Mouse (Mus musculus) liver, embryonic 16.5 days (tissue): Measurements from ENCODE around the gene Ttc33. TPM values are rescaled to one million over a fixed set of nuclear protein-coding genes. Genes with fewer than 3 reads are reported as not detected.

Experiments used
- ATAC-seq: fragments of 200-750 bp; cut with Nextera tagmentation; 2 replicates; pipeline ENCODE4 v1.8.0; 2017; ENCODE audit warnings: low read depth, mild to moderate bottlenecking, moderate number of reproducible peaks, moderate library complexity
- H3K27ac ChIP-seq: fragments of 300-500 bp; sonication (generic); 2 replicates; pipeline ENCODE4 v1.5.1; 2014; ENCODE audit warnings: mild to moderate bottlenecking, low read length
- H3K27me3 ChIP-seq: fragments of 300-500 bp; sonication (generic); 2 replicates; pipeline ENCODE4 v1.6.1; 2014; ENCODE audit warnings: low read depth, low read length, mixed read lengths; ENCODE audit not compliant: control insufficient read depth, insufficient read depth
- H3K36me3 ChIP-seq: fragments of 300-500 bp; sonication (generic); 2 replicates; pipeline ENCODE4 v1.6.1; 2014; ENCODE audit warnings: mild to moderate bottlenecking; ENCODE audit not compliant: control insufficient read depth, insufficient read depth
- H3K4me1 ChIP-seq: fragments of 300-500 bp; sonication (generic); 2 replicates; pipeline ENCODE4 v1.6.1; 2014; ENCODE audit warnings: low read depth, low read length, mixed read lengths; ENCODE audit not compliant: control insufficient read depth
- H3K4me2 ChIP-seq: fragments of 300-500 bp; sonication (generic); 2 replicates; pipeline ENCODE4 v1.6.1; 2014; ENCODE audit warnings: low read depth, low read length, mixed read lengths
- H3K4me3 ChIP-seq: fragments of 300-500 bp; sonication (generic); 2 replicates; pipeline ENCODE4 v1.5.1; 2014; ENCODE audit warnings: low read depth, mild to moderate bottlenecking, low read length
- H3K9ac ChIP-seq: fragments of 300-500 bp; sonication (generic); 2 replicates; pipeline ENCODE4 v1.6.1; 2014; ENCODE audit warnings: low read depth, low read length
- H3K9me3 ChIP-seq: fragments of 300-500 bp; sonication (generic); replicated peaks from 2 replicates; pipeline ENCODE4 v1.6.1; 2016; ENCODE audit warnings: low read length; ENCODE audit not compliant: control insufficient read depth
- WGBS: fragments of 180-500 bp; shearing (Covaris S2); extraction: QIAGEN DNeasy Blood & Tissue Kit; methylation state at CpG from one replicate; pipeline ENCODE4 v1.1.7; 2014; ENCODE audit not compliant: insufficient replicate concordance; 5-methylcytosine and 5-hydroxymethylcytosine counted together
- polyA plus RNA-seq: library from polyadenylated mRNA; unstranded; fragments of >200 nt; fragmentation: Nextera tagmentation; extraction: Ambion mirVana; gene quantifications from 2 replicates; pipeline ENCODE4 v1.2.1, GENCODE M21; 2015

Gene Ttc33
- polyA plus RNA-seq, 1 experiment from 2014 or later = 14.1 TPM

DNA sequence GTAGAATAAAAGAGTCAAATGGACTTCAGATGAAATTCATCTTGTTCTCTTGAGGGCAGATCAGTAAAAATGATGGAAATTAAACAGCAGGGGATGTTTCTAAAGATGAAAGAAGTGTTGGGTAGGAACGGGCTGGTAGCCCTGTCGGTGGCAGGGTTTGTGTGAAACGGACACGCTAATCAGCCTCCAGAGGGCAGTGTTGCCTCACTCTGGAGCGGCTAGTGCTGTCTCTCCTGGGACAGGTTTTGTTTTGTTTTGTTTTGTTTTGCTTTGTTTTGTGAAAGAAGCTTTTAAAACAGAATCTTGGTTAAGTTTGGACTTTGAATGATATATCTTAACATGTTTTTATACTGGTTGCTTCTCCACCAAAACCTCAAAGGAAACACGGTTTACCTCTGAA lies 51.2 kb downstream of the Ttc33 start:
- no peaks in the 10 kb centered on the region for H3K9me3 ChIP-seq
- ATAC-seq = peak; percentile 67
- WGBS = 7% methylated on average over 6 of the region's 6 CpGs
- H3K4me3 ChIP-seq = no peak overlapping the region
- no peak overlapping the region for H3K27ac ChIP-seq
- peaks cover 27% of the 10 kb centered on the region for H3K4me1 ChIP-seq
- H3K27me3 ChIP-seq = no peaks in the 10 kb centered on the region; the same call in 1 of the 2 replicates
- H3K9ac ChIP-seq = no peak overlapping the region
- H3K36me3 ChIP-seq = no peaks in the 10 kb centered on the region
- no peak overlapping the region for H3K4me2 ChIP-seq

- ATAC-seq = no peak
- Histone ChIP-seq H3K36me3 (no peaks in the 10 kb centered on the region), H3K9ac (no peak overlapping the region), H3K4me1 (peaks cover 33% of the 10 kb centered on the region), H3K9me3 (no peaks in the 10 kb centered on the region), H3K4me2 (no peak overlapping the region), H3K27ac (no peak overlapping the region), H3K27me3 (peaks cover 4% of the 10 kb centered on the region), H3K4me3 (no peak overlapping the region)
- WGBS = 37% methylated on average over 7 of the region's 7 CpGs
These were observed 51.8 kb downstream of the Ttc33 start for GRCm38 (mm10) chr15:5237012-5237660.

- 39% methylated on average over 7 of the region's 7 CpGs for WGBS
- no peak for ATAC-seq
- no peak overlapping the region for H3K27ac ChIP-seq
- no peak overlapping the region for H3K4me3 ChIP-seq
- H3K9ac ChIP-seq = no peak overlapping the region
- no peak overlapping the region for H3K4me2 ChIP-seq
- H3K9me3 ChIP-seq = no peaks in the 10 kb centered on the region
- no peaks in the 10 kb centered on the region for H3K36me3 ChIP-seq
- H3K27me3 ChIP-seq = peaks cover 13% of the 10 kb centered on the region
- peaks cover 42% of the 10 kb centered on the region for H3K4me1 ChIP-seq
These were observed 52.7 kb downstream of the Ttc33 start for GRCm38 (mm10) chr15:5238073-5238472.

GRCm38 (mm10) chr15:5238553-5238952 lies 53.2 kb downstream of the Ttc33 start:
- peaks cover 47% of the 10 kb centered on the region for H3K4me1 ChIP-seq

DNA sequence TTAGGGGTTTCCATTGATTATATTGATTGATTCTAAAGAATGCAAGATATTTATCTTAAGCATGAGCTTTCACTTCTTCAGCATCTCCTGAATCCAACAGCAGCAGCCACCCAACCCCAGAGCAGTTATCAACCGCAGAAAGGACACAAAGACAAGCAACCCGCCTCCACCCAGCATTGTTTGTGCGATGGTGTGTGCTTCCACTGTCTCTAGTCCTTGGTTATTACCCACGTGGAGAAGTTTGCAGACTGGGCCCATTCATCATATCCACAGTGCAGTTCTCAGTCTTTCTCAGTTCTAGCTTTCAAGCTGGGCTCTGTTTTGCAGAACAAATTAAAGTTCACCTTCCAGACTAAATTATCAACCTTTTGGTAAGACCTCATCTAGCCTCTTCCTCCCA lies 54.0 kb downstream of the Ttc33 start:
- Histone ChIP-seq H3K4me2 (peak overlapping the region; percentile 55), H3K4me3 (peak overlapping the region; percentile 34; the same call in 1 of the 2 replicates), H3K4me1 (peaks cover 53% of the 10 kb centered on the region), H3K9ac (no peak overlapping the region), H3K27me3 (peaks cover 18% of the 10 kb centered on the region), H3K27ac (no peak overlapping the region), H3K9me3 (no peaks in the 10 kb centered on the region), H3K36me3 (no peaks in the 10 kb centered on the region)
- 12% methylated on average over 4 of the region's 4 CpGs for WGBS
- no peak for ATAC-seq

More at GRCm38 (mm10) chr15:5238553-5238952, 53.2 kb downstream of the Ttc33 start:
- H3K9ac ChIP-seq = no peak overlapping the region
- ATAC-seq = no peak
- WGBS = 64% methylated on average over 4 of the region's 4 CpGs
- H3K27ac ChIP-seq = no peak overlapping the region
- H3K4me2 ChIP-seq = no peak overlapping the region
- no peaks in the 10 kb centered on the region for H3K9me3 ChIP-seq
- no peak overlapping the region for H3K4me3 ChIP-seq
- H3K27me3 ChIP-seq = peaks cover 16% of the 10 kb centered on the region
- H3K36me3 ChIP-seq = no peaks in the 10 kb centered on the region

- Histone ChIP-seq H3K27ac (peak overlapping the region; percentile 7), H3K27me3 (peaks cover 24% of the 10 kb centered on the region), H3K4me1 (peaks cover 58% of the 10 kb centered on the region), H3K4me3 (peak overlapping the region; percentile 34; the same call in 1 of the 2 replicates), H3K36me3 (no peaks in the 10 kb centered on the region), H3K4me2 (peak overlapping the region; percentile 55), H3K9me3 (no peaks in the 10 kb centered on the region), H3K9ac (peak overlapping the region; percentile 25)
- 11% methylated on average over 6 of the region's 6 CpGs for WGBS
- no peak for ATAC-seq
These were observed 54.6 kb downstream of the Ttc33 start for GRCm38 (mm10) chr15:5239901-5240300.

DNA sequence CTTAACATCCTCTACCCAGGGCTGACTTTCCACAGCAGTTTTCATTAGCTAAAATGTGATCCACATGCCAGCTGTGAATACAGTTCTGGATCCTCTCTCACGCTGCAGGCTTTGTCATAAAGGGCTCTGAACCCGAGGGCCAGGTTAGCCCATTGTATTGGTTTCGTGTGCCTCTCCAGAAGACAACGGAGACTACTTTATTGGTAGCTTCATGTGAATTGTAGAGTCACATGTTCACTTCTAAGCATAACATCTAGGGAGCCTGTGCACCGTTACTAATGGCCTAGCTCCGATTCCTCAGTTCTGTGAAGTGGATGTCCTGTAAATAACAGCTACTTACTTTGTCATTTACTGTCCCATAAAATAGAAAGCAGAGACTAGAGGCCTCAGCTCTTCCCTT lies 55.0 kb downstream of the Ttc33 start:
- Histone ChIP-seq H3K27ac (peak overlapping the region; percentile 7), H3K36me3 (no peaks in the 10 kb centered on the region), H3K9ac (peak overlapping the region; percentile 25), H3K4me1 (peaks cover 57% of the 10 kb centered on the region), H3K4me2 (peak overlapping the region; percentile 55), H3K9me3 (no peaks in the 10 kb centered on the region), H3K4me3 (peak overlapping the region; percentile 2), H3K27me3 (peaks cover 27% of the 10 kb centered on the region)
- WGBS = 45% methylated on average over 6 of the region's 6 CpGs
- ATAC-seq = no peak

DNA sequence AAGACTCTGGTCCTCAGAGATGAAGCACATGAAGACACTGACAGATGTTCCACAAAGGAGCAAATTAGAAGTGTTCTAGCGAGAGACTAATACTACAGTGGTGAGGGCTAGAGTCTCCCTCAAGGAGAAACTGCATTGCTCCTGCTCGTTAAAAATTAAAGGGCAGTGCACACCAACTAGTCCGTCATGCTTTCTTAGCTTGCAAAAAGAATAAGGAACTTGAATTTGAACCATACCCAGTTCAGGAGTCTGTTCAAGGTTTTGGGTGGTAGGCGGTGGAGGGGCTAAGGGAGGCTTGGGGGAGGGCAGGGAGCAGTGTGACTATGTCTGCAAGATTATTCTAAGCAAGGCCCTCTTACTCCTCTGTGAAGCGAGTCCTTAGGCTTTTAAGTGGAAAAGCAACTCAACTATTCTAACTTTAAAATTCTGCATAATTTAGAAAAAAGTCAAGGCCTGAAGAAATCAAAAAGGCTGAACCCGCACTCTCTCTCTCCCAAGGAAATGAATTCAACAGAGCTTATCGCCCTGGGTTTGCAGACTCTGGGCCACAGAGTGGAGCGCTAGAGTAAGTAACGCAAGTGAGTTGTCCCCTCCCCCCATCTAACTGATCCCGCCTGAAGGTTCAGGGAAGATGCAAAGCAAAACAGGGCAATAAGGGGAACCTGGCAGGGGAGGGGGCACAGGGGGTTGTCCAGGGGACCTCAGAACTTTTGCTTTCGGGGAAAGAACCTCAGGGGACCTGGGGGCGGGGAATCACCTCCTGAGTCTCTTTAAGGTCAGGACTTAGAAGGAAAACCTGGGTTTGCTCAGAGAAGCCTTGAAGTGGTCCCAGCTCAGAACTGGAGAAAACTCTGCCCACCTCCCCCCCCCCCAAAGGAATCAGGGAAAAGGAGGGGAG lies 56.2 kb downstream of the Ttc33 start:
- ATAC-seq = no peak
- Histone ChIP-seq H3K9ac (peak overlapping the region; percentile 82), H3K27ac (peak overlapping the region; percentile 33), H3K27me3 (peaks cover 27% of the 10 kb centered on the region), H3K9me3 (no peaks in the 10 kb centered on the region), H3K4me1 (peaks cover 52% of the 10 kb centered on the region), H3K4me3 (peak overlapping the region; percentile 78), H3K4me2 (peak overlapping the region; percentile 100), H3K36me3 (no peaks in the 10 kb centered on the region)
- 15% methylated on average over 12 of the region's 12 CpGs for WGBS
